Mouse (Mus musculus) cerebellum, postnatal 36 days (tissue): ENCODE results near the gene Lrrc32.

Experiments
- DNase-seq, 2 experiments: peaks; one replicate each; pipeline ENCODE4 v3.0.0; 2021 to 2022; ENCODE audit warnings: mixed read lengths in 2 of 2

Lrrc32 gene

GRCm38 (mm10) chr7:98489623-98490084 is 571 bp downstream of the Lrrc32 start:
- DNase-seq: peak; percentile 53 to 65

GRCm38 (mm10) chr7:98490328-98490727 is 1.2 kb downstream of the Lrrc32 start:
- no peak for DNase-seq

- no peak for DNase-seq
These were observed 1.8 kb downstream of the Lrrc32 start for GRCm38 (mm10) chr7:98490911-98491310.

GRCm38 (mm10) chr7:98491451-98492200 is 2.5 kb downstream of the Lrrc32 start:
- no peak for DNase-seq

GRCm38 (mm10) chr7:98492331-98492730 is 3.2 kb downstream of the Lrrc32 start:
- DNase-seq: no peak

GRCm38 (mm10) chr7:98493307-98493706 is 4.2 kb downstream of the Lrrc32 start:
- no peak for DNase-seq

- no peak for DNase-seq
These were observed 4.9 kb downstream of the Lrrc32 start for GRCm38 (mm10) chr7:98493901-98494480.

GRCm38 (mm10) chr7:98495591-98495990 is 6.5 kb downstream of the Lrrc32 start:
- no peak for DNase-seq

GRCm38 (mm10) chr7:98497451-98497850 is 8.4 kb downstream of the Lrrc32 start:
- DNase-seq: no peak

GRCm38 (mm10) chr7:98498101-98498500 is 9.0 kb downstream of the Lrrc32 start:
- DNase-seq: no peak

- DNase-seq: peak; percentile 56 to 66
These were observed 9.8 kb downstream of the Lrrc32 start for GRCm38 (mm10) chr7:98498656-98499560.

GRCm38 (mm10) chr7:98499561-98500292 is 10.6 kb downstream of the Lrrc32 start:
- DNase-seq: peak; percentile 50

GRCm38 (mm10) chr7:98500470-98500869 is 11.4 kb downstream of the Lrrc32 start:
- DNase-seq: no peak

GRCm38 (mm10) chr7:98501078-98501477 is 12.0 kb downstream of the Lrrc32 start:
- DNase-seq: no peak

GRCm38 (mm10) chr7:98502921-98503320 is 13.8 kb downstream of the Lrrc32 start:
- DNase-seq: no peak

- no peak for DNase-seq
These were observed 15.0 kb downstream of the Lrrc32 start for GRCm38 (mm10) chr7:98503951-98504647.

- no peak for DNase-seq
These were observed 15.7 kb downstream of the Lrrc32 start for GRCm38 (mm10) chr7:98504726-98505314.

GRCm38 (mm10) chr7:98505664-98506063 is 16.6 kb downstream of the Lrrc32 start:
- no peak for DNase-seq

GRCm38 (mm10) chr7:98510961-98511958 is 22.2 kb downstream of the Lrrc32 start:
- no peak for DNase-seq

GRCm38 (mm10) chr7:98513251-98513650 is 24.2 kb downstream of the Lrrc32 start:
- no peak for DNase-seq
